Mouse (Mus musculus): ENCODE results near the gene Hist1h2bp.

DNA sequence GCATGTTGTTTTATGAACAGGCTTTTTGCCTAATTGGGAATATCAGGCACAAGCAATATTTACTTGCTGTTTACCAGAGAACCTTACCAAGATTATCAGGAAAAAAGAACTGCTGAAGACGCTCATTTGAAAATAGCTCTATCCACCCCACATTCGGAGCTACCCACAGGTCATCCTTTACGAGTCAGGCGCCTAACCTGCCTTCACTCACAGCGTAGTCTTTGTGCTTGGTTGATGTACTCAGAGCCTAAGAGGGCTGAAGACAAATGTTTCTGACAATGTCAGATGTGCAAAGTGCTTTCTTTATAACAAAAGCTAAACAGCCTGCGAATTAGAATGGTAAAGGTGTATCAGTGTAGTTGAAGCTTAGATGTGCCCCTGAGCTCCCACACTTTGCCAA, 3.0 kb upstream of the Hist1h2bp start:
- no peak for TF ChIP-seq POLR2A (IDR thresholded peaks at IDR 0.05; ENCODE audit: control insufficient read depth, extremely low read depth, insufficient read depth, low read length, poor library complexity)
- TF ChIP-seq CTCF (IDR thresholded peaks at IDR 0.05; ENCODE audit: borderline replicate concordance, control insufficient read depth, extremely low read depth, insufficient read depth, low read length, poor library complexity), result no peak

All from thymus, adult 2 months (tissue).